Mouse (Mus musculus) ES-Bruce4 (cell line): ENCODE measurements around the gene Dnajc8. TPM values are rescaled to one million over a fixed set of nuclear protein-coding genes. Genes with fewer than 3 reads are reported as not detected.

ENCODE experiments used
- H3K27ac ChIP-seq: 2 replicates; pipeline ENCODE4 v1.5.1; 2012; ENCODE audit warnings: low read length, inconsistent platforms; ENCODE audit not compliant: insufficient read depth
- H3K27me3 ChIP-seq: 2 replicates; pipeline ENCODE4 v1.6.1; 2012; ENCODE audit warnings: mild to moderate bottlenecking, low read length, inconsistent platforms; ENCODE audit not compliant: control insufficient read depth, poor library complexity, insufficient read depth, severe bottlenecking
- H3K36me3 ChIP-seq: 2 replicates; pipeline ENCODE4 v1.6.1; 2012; ENCODE audit warnings: inconsistent platforms, mild to moderate bottlenecking, low read length, moderate library complexity; ENCODE audit not compliant: control insufficient read depth, poor library complexity, insufficient read depth, severe bottlenecking
- H3K4me1 ChIP-seq: one replicate; pipeline ENCODE4 v1.8.1; 2011; ENCODE audit warnings: low read length; ENCODE audit not compliant: control insufficient read depth, insufficient read depth
- H3K4me3 ChIP-seq: 2 replicates; pipeline ENCODE4 v1.5.1; 2011; ENCODE audit warnings: low read depth, mild to moderate bottlenecking, low read length
- H3K9ac ChIP-seq: 2 replicates; pipeline ENCODE4 v1.6.1; 2012; ENCODE audit warnings: low read depth, mild to moderate bottlenecking, inconsistent platforms; ENCODE audit not compliant: poor library complexity, severe bottlenecking
- H3K9me3 ChIP-seq: replicated peaks from 2 replicates; pipeline ENCODE4 v1.6.1; 2012; ENCODE audit warnings: mild to moderate bottlenecking, low read length, inconsistent platforms; ENCODE audit not compliant: control insufficient read depth, poor library complexity, insufficient read depth, severe bottlenecking
- CTCF ChIP-seq: IDR thresholded peaks from one replicate; pipeline ENCODE4 v1.8.1; 2011; ENCODE audit warnings: low read depth, low read length
- EP300 ChIP-seq: IDR thresholded peaks from 2 replicates; pipeline ENCODE4 v1.6.1; 2011; ENCODE audit warnings: low read depth, low read length; ENCODE audit not compliant: insufficient read depth
- POLR2A ChIP-seq: IDR thresholded peaks from one replicate; pipeline ENCODE4 v1.8.1; 2011; ENCODE audit warnings: low read length; ENCODE audit not compliant: insufficient read depth
- polyA plus RNA-seq: library from polyadenylated mRNA; stranded (reverse); fragments of >200 nt; gene quantifications from 2 replicates; pipeline ENCODE4 v1.2.4, GENCODE M21; 2011; ENCODE audit warnings: low read depth; ENCODE audit not compliant: missing spikeins, insufficient read depth, insufficient read length

The Dnajc8 gene
- polyA plus RNA-seq, 1 experiment, result 348 TPM

DNA sequence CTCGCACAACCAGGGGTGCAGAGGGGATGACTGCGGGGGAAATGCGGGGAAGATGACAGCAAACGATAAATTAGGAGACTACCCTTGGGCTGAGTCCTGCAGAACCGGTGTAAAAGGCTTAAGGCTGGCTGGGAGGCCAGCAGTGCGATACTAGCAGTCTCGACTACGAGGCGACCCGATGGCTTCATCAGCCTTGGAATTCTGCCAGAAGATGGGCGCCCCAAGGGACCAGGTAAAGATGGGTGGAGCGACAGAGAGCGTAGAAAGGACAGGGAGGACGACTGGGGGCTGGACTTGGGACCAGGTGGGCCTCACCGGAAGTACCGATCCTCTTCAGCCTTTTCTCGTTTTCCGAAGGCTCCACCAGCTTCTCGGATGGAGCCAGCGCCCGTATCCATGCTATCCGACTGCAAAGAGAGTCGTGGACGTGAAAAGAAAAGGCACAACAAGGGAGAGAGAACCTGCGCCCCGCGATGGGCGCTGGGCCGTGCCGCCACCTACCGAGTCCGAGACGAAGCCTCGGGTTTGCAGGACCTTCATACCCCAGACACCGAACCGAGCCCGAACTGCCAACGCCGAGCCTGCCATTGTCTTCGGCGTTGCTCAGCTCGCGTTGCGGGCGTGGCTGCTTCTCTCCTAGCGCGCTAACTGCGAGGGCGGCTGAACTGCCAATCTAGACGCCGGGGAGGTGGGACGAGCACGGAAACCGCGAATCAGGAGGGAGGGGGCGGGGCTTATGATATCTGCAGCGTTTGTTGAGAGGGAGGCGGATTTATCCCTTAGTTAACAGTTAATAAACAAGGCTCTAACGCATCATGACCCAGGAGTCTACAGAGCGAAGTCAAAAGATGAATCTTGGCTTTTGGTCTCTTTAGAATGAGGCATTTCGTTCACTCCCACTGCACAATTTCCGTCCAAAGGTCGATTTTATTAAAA lies 2.1 kb upstream of the Dnajc8 start, which contains the start of gene Atpif1:
Atpif1 (minus strand) TSS at position 679 of the 936 bp plus-strand sequence.
- Histone ChIP-seq H3K4me3 (peak within 1 kb of the TSS; percentile 83), H3K27ac (peak within 1 kb of the TSS; percentile 82), H3K9ac (peak within 1 kb of the TSS; percentile 83), H3K4me1 (no peaks in the 10 kb centered on the region), H3K36me3 (peaks cover 16% of the 10 kb centered on the region), H3K9me3 (no peaks in the 10 kb centered on the region), H3K27me3 (no peaks in the 10 kb centered on the region)
- no peak for TF ChIP-seq CTCF
- peak; percentile 44 for TF ChIP-seq POLR2A

DNA sequence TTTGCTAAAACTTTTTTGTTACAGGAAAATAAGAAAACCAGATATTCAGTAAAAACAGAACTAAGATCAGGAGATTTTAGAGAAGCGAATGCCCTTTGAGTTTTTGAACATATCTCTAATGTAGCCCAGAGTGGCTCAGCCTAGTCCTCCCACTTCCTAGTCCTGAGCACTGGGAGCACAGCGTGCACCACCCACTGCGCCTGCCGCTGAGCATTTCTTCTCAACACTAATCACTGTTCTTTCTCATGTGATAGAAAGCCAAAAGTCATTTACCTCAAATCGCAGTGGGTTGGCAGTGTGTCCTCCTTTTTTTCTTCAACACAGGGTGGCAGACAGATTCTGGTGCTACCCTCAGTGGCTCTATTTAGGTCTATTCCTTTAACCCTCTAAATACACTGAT lies 4.1 kb downstream of the Dnajc8 start:
- Histone ChIP-seq H3K4me1 (no peaks in the 10 kb centered on the region), H3K27me3 (no peaks in the 10 kb centered on the region), H3K36me3 (peaks cover 55% of the 10 kb centered on the region), H3K9ac (no peak overlapping the region), H3K9me3 (no peaks in the 10 kb centered on the region), H3K4me3 (no peak overlapping the region), H3K27ac (no peak overlapping the region)
- TF ChIP-seq POLR2A, result no peak
- no peak for TF ChIP-seq CTCF
- TF ChIP-seq EP300, result no peak

DNA sequence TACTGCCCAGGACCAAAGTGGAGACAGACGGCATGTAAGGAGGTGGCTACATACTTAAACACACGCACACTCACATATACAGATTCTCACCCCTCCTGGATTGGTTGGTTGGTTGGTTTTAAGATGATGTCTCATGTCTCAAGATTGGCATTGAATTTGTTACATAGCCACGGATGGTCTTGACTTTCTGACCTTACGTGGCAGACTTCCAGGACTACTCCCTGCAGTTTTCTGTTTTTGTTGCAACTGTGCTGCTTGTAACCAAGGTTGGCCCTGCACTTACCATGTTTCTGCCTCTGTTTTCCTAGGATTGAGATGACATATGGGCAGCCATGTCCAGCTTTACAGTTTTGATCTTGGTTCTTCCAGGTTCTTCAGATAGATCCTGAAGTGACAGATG lies 6.1 kb downstream of the Dnajc8 start:
- TF ChIP-seq POLR2A, result no peak
- no peak for TF ChIP-seq EP300
- no peak for TF ChIP-seq CTCF

DNA sequence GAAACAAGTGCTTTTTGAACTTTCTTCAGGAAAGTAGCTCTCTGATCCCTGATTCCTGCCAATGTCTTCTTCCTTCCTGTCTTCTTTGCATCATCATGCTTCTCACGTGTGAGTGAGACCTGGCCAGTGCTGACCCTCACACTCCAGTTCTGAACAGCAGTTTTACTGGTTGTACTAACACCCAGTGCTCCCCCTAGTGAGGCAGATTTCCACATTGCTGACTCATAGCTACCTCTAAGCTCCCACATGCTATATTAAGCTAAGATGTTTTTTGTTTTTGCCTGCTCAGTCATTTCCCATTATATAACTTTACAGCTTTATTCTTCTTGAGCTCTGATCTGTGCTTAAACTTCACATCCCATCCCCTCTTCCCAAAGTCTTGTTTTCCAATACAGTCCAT lies 7.4 kb downstream of the Dnajc8 start:
- Histone ChIP-seq H3K27ac (no peak overlapping the region; the same call in 1 of the 2 replicates), H3K36me3 (peaks cover 78% of the 10 kb centered on the region), H3K4me3 (no peak overlapping the region), H3K4me1 (no peaks in the 10 kb centered on the region), H3K9me3 (no peaks in the 10 kb centered on the region), H3K9ac (no peak overlapping the region), H3K27me3 (no peaks in the 10 kb centered on the region)
- no peak for TF ChIP-seq EP300
- no peak for TF ChIP-seq CTCF
- no peak for TF ChIP-seq POLR2A

More for the DNA sequence above, 6.1 kb downstream of the Dnajc8 start:
- Histone ChIP-seq H3K36me3 (peaks cover 68% of the 10 kb centered on the region), H3K4me1 (no peaks in the 10 kb centered on the region), H3K4me3 (no peak overlapping the region), H3K27me3 (no peaks in the 10 kb centered on the region), H3K27ac (no peak overlapping the region), H3K9ac (no peak overlapping the region), H3K9me3 (no peaks in the 10 kb centered on the region)

DNA sequence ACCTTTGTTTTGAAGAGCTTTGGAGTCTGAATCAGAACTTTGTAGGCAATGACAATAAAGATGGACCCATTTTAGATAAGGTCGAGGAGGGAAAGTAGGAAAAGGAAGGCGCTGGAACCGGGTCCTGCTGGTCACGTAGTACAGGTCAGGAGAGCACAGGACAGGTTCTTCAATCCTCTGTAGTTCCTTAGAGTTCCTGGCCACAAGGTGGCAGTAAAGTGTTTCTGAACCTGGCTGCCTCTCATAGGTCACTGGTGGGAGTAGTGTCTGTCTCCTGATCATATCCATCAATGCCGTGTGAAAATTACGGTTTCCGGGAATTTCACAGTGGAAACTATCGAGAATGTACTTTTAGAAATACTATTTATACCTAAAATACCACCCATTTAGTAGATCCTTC lies 10.5 kb downstream of the Dnajc8 start:
- peaks cover 79% of the 10 kb centered on the region for H3K36me3 ChIP-seq

DNA sequence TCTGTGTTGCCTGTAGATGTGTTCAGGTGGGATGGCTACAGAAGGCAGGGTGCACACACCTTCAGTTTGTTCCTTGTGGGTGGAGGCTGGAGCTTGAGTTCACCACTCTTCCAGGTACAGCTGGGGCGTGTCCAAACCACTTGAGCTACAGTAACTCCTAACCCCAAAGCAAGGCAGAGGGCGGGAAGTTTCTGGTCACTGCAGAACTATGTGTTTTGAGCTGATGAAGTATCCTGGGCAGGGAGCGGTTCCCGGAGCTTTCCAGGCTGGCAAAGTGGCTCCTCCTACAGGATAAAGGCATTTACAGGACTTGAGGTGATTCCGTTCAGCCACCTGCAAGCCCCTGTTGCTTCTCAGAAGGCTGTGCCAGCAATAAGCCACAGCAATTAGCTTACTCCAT lies 18.9 kb downstream of the Dnajc8 start:
- Histone ChIP-seq H3K9ac (no peak overlapping the region), H3K9me3 (no peaks in the 10 kb centered on the region), H3K4me1 (peaks cover 9% of the 10 kb centered on the region), H3K36me3 (peaks cover 37% of the 10 kb centered on the region), H3K27ac (peak overlapping the region; percentile 37), H3K27me3 (no peaks in the 10 kb centered on the region), H3K4me3 (no peak overlapping the region)
- no peak for TF ChIP-seq POLR2A
- TF ChIP-seq EP300, result no peak
- no peak for TF ChIP-seq CTCF

More for the DNA sequence above, 10.5 kb downstream of the Dnajc8 start:
- H3K4me1 ChIP-seq, result no peaks in the 10 kb centered on the region
- H3K9me3 ChIP-seq, result no peaks in the 10 kb centered on the region
- TF ChIP-seq EP300 (no peak), POLR2A (no peak), CTCF (peak; percentile 53)
- no peak overlapping the region for H3K4me3 ChIP-seq
- H3K9ac ChIP-seq, result no peak overlapping the region
- no peak overlapping the region for H3K27ac ChIP-seq
- H3K27me3 ChIP-seq, result no peaks in the 10 kb centered on the region
